Mouse (Mus musculus) kidney, adult 2 months (tissue): ENCODE results near the gene Rab39.

Experiments used
- CTCF ChIP-seq: fragments of 200-500 bp; conservative IDR thresholded peaks from 2 replicates; pipeline ENCODE4 v1.5.1; 2011; ENCODE audit warnings: low read depth, mild to moderate bottlenecking, control low read depth, low read length, moderate library complexity, mixed read lengths; ENCODE audit not compliant: insufficient read depth, insufficient read length
- POLR2A ChIP-seq: fragments of 200-500 bp; IDR thresholded peaks from one replicate; pipeline ENCODE4 v1.6.1; 2011; ENCODE audit warnings: low read depth, low read length, control low read depth

- TF ChIP-seq POLR2A: no peak
- TF ChIP-seq CTCF: no peak
These were observed 41.2 kb downstream of the Rab39 start for GRCm38 (mm10) chr9:53664819-53665218.
